Mouse (Mus musculus) heart, embryonic 11.5 days (tissue): Measurements from ENCODE around the gene Iqsec1. TPM values are rescaled to one million over a fixed set of nuclear protein-coding genes. Genes with fewer than 3 reads are reported as not detected.
A peak's percentile ranks its signal among the peaks of the same experiment; 100 is the strongest.

Source experiments
- ATAC-seq: fragments of 200-750 bp; cut with Nextera tagmentation; replicated peaks from 2 replicates; pipeline ENCODE4 v1.8.0; 2017; ENCODE audit warnings: moderate library complexity; ENCODE audit not compliant: insufficient number of reproducible peaks, low FRiP score, low TSS enrichment
- H3K27ac ChIP-seq: fragments of 300-500 bp; sonication (generic); 2 replicates; pipeline ENCODE4 v1.5.1; 2014; ENCODE audit warnings: mild to moderate bottlenecking, low read depth, low read length
- H3K27me3 ChIP-seq: fragments of 300-500 bp; sonication (generic); 2 replicates; pipeline ENCODE4 v1.6.1; 2014; ENCODE audit warnings: mild to moderate bottlenecking, low read length, mixed read lengths; ENCODE audit not compliant: control insufficient read depth, insufficient read depth
- H3K36me3 ChIP-seq: fragments of 300-500 bp; sonication (generic); 2 replicates; pipeline ENCODE4 v1.6.1; 2014; ENCODE audit warnings: mild to moderate bottlenecking, low read length, moderate library complexity, mixed read lengths; ENCODE audit not compliant: control insufficient read depth, insufficient read depth
- H3K4me1 ChIP-seq: fragments of 300-500 bp; sonication (generic); 2 replicates; pipeline ENCODE4 v1.6.1; 2014; ENCODE audit warnings: low read length; ENCODE audit not compliant: control insufficient read depth, insufficient read depth
- H3K4me2 ChIP-seq: fragments of 300-500 bp; sonication (generic); 2 replicates; pipeline ENCODE4 v1.6.1; 2014; ENCODE audit warnings: mild to moderate bottlenecking, moderate library complexity
- H3K4me3 ChIP-seq: fragments of 300-500 bp; sonication (generic); 2 replicates; pipeline ENCODE4 v1.5.1; 2014; ENCODE audit warnings: low read depth, low read length
- H3K9ac ChIP-seq: fragments of 300-500 bp; sonication (generic); 2 replicates; pipeline ENCODE4 v1.6.1; 2014; ENCODE audit warnings: mild to moderate bottlenecking, low read depth, low read length, moderate library complexity
- H3K9me3 ChIP-seq: fragments of 300-500 bp; sonication (generic); replicated peaks from 2 replicates; pipeline ENCODE4 v1.6.1; 2016; ENCODE audit warnings: low read length; ENCODE audit not compliant: control insufficient read depth
- WGBS: fragments of 180-500 bp; shearing (Covaris S2); extraction: QIAGEN DNeasy Blood & Tissue Kit; methylation state at CpG from one replicate; pipeline ENCODE4 v1.1.7; 2014; ENCODE audit not compliant: insufficient replicate concordance; 5-methylcytosine and 5-hydroxymethylcytosine counted together
- polyA plus RNA-seq: library from polyadenylated mRNA; unstranded; fragments of >200 nt; fragmentation: Nextera tagmentation; extraction: Ambion mirVana; gene quantifications from 2 replicates; pipeline ENCODE4 v1.2.1, GENCODE M21; 2014

Gene Iqsec1
- polyA plus RNA-seq, 1 experiment from 2014 or later, result 18.1 TPM

DNA sequence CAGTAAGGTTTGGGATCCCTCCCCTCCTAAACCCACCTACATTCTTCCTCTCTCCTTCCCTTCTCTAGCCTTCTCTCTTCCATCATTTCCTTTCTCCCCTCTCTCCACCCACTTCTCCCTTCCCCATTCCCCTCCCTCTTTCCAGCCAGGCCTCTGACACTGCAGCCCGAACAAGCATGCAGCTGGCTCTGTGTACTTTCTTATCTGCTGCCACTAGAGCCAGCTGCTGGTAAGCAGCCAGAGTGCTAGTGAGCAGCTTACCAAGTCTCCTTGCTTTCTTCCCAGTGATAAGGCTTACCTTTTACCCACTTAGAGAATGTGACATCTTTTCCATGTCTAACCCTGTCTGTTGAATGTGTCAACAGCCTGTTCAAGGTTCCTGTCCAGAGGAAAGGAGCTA lies 90.4 kb downstream of the Iqsec1 start:
- H3K4me3 ChIP-seq, result no peak overlapping the region
- H3K9me3 ChIP-seq, result no peaks in the 10 kb centered on the region
- H3K4me1 ChIP-seq, result peaks cover 29% of the 10 kb centered on the region
- H3K27ac ChIP-seq, result peak overlapping the region; percentile 0; the same call in 1 of the 2 replicates
- peak; percentile 65; the same call in 1 of the 2 replicates for ATAC-seq
- H3K9ac ChIP-seq, result no peak overlapping the region
- no peaks in the 10 kb centered on the region for H3K27me3 ChIP-seq
- no peaks in the 10 kb centered on the region for H3K36me3 ChIP-seq
- WGBS, result 0% methylated on average over 1 of the region's 1 CpGs
- no peak overlapping the region for H3K4me2 ChIP-seq

DNA sequence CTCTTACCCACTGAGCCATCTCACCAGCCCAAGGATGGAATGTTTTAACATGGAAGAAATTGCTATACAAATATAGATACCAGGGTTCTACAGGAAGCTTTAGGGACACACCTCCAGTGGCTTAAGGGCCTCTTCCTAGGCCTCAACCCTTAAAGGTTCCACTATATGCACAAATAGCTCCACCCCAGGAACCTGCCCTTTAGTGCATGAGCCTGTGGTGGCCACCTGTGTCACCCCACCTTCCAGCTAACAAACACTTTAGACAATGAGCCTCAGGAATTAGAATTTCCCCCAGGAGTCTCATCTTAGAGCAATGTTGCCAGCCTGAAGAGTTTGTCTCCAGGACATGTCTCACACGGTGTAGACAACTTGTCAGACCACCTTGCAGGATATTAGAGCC lies 96.1 kb downstream of the Iqsec1 start:
- no peak for ATAC-seq
- 83% methylated on average over 1 of the region's 1 CpGs for WGBS
- H3K4me1 ChIP-seq, result peaks cover 16% of the 10 kb centered on the region
- no peak overlapping the region for H3K4me3 ChIP-seq
- no peaks in the 10 kb centered on the region for H3K9me3 ChIP-seq
- H3K27me3 ChIP-seq, result no peaks in the 10 kb centered on the region
- no peaks in the 10 kb centered on the region for H3K36me3 ChIP-seq
- H3K4me2 ChIP-seq, result no peak overlapping the region
- no peak overlapping the region for H3K27ac ChIP-seq
- H3K9ac ChIP-seq, result no peak overlapping the region

DNA sequence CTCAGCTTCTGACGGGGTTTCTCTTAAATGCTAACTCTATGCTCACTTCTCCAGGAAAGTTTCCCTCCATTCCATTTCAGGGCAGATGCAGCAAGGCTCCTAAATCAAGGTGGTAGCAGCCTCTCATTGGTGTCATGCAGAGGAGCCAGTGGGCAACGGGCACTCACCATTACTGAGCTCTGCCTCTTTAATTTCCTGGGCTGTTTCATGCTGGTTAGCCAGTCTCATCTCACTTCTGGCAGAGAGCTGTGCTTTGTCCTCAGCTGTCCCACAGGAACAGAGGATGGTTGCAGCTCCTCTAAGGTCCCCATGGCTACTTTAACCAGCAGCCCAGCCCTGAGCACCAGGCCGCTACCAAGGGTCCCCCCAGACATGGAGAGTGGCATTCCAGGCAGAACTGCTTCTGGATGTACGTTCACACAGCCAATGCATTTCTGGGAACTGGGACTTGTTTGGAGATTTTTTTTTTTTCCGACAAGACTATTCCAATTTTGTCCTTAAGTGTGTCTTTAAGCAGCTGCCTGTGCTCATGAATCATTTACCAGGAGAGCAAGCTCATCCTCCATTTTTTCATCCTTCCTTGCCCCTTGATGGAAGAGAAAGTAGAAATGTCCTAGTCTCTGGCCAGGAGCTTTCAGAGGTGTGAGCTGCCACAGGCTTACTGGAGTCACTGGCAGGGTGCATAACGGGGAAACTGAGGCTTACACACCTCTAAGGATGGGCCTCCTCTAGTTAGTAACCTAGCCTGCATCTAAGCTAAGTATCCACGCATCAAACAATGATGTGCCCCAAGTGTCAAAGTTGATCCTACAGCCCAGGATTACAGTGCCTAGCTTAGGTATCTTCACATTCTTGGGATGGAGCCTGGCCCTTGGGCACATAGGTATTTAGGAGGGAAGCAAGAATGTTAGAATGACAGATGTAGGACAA lies 98.9 kb downstream of the Iqsec1 start:
- ATAC-seq, result no peak
- Histone ChIP-seq H3K27me3 (no peaks in the 10 kb centered on the region), H3K36me3 (no peaks in the 10 kb centered on the region), H3K4me2 (no peak overlapping the region), H3K9me3 (no peaks in the 10 kb centered on the region), H3K27ac (no peak overlapping the region), H3K4me1 (peaks cover 18% of the 10 kb centered on the region), H3K4me3 (no peak overlapping the region), H3K9ac (no peak overlapping the region)
- WGBS, result 84% methylated on average over 7 of the region's 7 CpGs

DNA sequence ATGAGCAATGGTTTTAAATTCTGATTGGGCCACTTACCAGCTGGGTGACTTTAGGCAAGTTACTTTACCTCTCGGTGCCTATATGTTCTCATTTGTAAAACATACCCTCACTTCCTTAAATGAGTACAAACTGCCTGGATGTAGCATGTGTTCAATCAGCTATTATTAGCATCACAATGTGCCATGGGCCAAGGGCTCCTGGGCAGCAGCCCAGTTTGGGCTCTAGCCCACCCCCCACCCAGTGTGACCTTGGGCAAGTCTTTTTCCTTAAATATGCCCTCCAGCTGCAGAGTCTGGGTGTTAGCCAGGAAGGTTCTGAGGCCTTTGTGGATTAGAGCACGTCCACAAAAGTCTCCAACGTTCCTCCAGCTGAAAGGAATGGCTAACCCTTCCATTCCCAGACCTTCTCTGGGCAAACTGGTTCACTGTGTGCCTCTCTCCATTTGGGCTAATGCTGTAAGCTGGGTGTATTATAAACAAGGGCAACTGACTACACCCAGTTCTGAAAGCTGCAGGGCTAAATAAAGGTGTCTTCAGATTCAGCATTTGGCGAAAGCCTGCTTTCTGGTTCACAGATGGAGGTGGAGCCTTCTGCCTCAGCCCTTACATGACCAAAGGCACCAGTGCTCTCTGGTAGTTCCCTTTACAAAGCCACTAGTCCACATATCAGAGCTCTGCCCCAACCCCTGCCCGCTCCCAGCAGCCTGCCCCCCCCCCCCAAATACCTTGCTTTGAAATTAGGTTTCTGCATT lies 101.3 kb downstream of the Iqsec1 start:
- no peak overlapping the region for H3K4me3 ChIP-seq
- no peaks in the 10 kb centered on the region for H3K36me3 ChIP-seq
- H3K9me3 ChIP-seq, result no peaks in the 10 kb centered on the region
- no peak overlapping the region for H3K9ac ChIP-seq
- H3K4me1 ChIP-seq, result peaks cover 20% of the 10 kb centered on the region
- 67% methylated on average over 5 of the region's 5 CpGs for WGBS
- H3K27ac ChIP-seq, result no peak overlapping the region
- H3K27me3 ChIP-seq, result no peaks in the 10 kb centered on the region
- no peak overlapping the region for H3K4me2 ChIP-seq
- no peak for ATAC-seq

DNA sequence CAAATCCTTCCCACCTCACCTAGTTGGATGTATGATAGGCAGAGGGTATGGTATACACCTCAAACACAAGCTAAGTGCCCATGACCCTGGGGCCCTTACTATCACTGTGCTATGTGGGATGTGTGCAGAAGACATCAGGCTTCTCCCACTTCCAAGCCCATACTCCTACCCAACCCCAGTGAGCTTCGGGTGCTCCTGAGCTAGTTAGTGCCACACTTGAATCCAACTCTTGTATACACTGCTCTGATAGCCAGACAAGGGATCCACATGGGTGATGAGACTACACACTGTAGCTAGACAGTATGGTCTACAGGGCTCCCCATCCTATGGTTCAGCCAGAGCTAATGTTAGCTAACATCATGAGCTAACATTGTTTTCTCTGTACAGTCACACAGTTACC lies 102.9 kb downstream of the Iqsec1 start:
- Histone ChIP-seq H3K27me3 (no peaks in the 10 kb centered on the region), H3K4me1 (peaks cover 26% of the 10 kb centered on the region), H3K4me2 (no peak overlapping the region), H3K4me3 (no peak overlapping the region), H3K9ac (no peak overlapping the region), H3K27ac (no peak overlapping the region), H3K36me3 (no peaks in the 10 kb centered on the region), H3K9me3 (no peaks in the 10 kb centered on the region)
- WGBS, result 87% methylated on average over 1 of the region's 1 CpGs
- ATAC-seq, result no peak

DNA sequence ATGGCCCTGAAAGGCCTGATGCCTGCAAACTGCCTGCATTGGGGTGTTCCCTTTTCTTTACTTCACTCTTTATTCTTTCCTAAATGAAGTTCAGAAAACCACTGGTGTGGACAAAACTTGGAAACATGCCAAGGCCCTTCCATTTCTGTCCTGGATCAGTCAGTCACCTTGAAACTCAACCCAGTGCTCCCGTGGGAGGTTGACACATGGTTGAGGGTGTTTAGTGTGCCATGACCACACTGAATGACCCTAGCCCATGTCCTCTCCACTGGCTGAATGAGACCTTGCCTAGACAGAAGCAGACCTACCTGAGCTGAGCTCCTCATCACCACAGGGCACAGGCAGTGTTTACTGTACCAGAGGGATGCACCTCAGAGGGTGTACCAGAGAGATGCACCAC lies 103.9 kb downstream of the Iqsec1 start:
- H3K4me1 ChIP-seq, result peaks cover 26% of the 10 kb centered on the region
- no peak overlapping the region for H3K9ac ChIP-seq
- no peak overlapping the region for H3K27ac ChIP-seq
- no peaks in the 10 kb centered on the region for H3K27me3 ChIP-seq
- H3K4me3 ChIP-seq, result no peak overlapping the region
- no peaks in the 10 kb centered on the region for H3K9me3 ChIP-seq
- no peak overlapping the region for H3K4me2 ChIP-seq
- ATAC-seq, result no peak
- no peaks in the 10 kb centered on the region for H3K36me3 ChIP-seq
- 38% methylated on average over 1 of the region's 1 CpGs for WGBS

DNA sequence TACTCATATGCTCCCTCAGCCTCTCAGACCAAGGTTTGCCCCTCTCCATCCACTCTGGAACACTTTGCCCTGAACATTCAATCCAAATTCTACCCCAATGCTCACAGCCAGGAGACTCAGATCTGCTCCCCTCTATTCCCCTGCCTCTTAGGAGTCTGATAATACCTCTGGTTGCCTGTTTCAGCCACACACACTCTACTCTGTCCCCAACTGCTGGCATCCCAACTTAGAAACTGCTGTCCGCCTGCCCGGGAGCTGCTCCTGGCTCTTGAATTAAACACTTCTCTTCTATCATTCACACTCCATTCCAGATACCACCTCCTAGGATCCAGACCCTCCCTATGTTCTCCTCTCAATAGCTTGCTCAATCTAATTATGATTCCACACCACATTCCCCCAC lies 107.5 kb downstream of the Iqsec1 start:
- H3K4me1 ChIP-seq, result peaks cover 16% of the 10 kb centered on the region
- no peak for ATAC-seq
- H3K27me3 ChIP-seq, result no peaks in the 10 kb centered on the region

DNA sequence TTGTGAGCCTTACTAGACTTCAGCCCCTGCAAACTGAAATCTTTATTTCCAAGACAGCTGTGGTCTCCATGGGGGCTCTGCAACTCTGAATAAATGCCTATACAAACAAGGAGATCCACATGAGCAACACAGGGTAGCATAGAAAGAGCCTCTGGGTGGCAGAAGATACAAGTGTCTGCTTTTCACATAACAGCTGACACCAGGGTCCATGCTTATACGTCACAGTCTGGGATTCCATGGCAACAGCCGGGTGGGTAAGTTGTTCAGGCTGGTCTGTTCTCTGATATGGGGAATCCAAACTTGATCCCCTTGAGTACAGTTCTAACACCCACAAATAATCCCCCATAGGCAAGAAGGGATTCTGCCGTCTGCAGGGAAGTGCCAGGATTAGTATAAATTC lies 108.1 kb downstream of the Iqsec1 start:
- no peak overlapping the region for H3K27ac ChIP-seq
- peaks cover 16% of the 10 kb centered on the region for H3K4me1 ChIP-seq
- no peaks in the 10 kb centered on the region for H3K27me3 ChIP-seq
- H3K4me3 ChIP-seq, result no peak overlapping the region
- no peak overlapping the region for H3K4me2 ChIP-seq
- no peaks in the 10 kb centered on the region for H3K36me3 ChIP-seq
- H3K9me3 ChIP-seq, result no peaks in the 10 kb centered on the region
- WGBS, result 41% methylated on average over 3 of the region's 3 CpGs
- ATAC-seq, result no peak
- no peak overlapping the region for H3K9ac ChIP-seq

More for the DNA sequence above, 107.5 kb downstream of the Iqsec1 start:
- Histone ChIP-seq H3K4me2 (no peak overlapping the region), H3K9me3 (no peaks in the 10 kb centered on the region), H3K9ac (no peak overlapping the region), H3K36me3 (no peaks in the 10 kb centered on the region), H3K27ac (no peak overlapping the region), H3K4me3 (no peak overlapping the region)
- WGBS, result 40% methylated on average over 2 of the region's 2 CpGs
